Mouse (Mus musculus): ENCODE measurements around the gene Tecpr2. TPM values are rescaled to one million over a fixed set of nuclear protein-coding genes. Genes with fewer than 3 reads are reported as not detected.

Gene Tecpr2
- polyA plus RNA-seq, 1 experiment from 2014 or later: 1.8 TPM

- Histone ChIP-seq H3K27ac (no peak overlapping the region), H3K9ac (ENCODE audit: low read depth, low read length) (no peak overlapping the region), H3K4me3 (replicated peaks; ENCODE audit: low read depth, low read length) (no peak overlapping the region), H3K4me1 (replicated peaks; ENCODE audit: insufficient read depth, low read length) (no peaks in the 10 kb centered on the region), H3K36me3 (ENCODE audit: insufficient read depth, low read length) (peaks cover 16% of the 10 kb centered on the region), H3K27me3 (ENCODE audit: insufficient read depth, low read length) (no peaks in the 10 kb centered on the region), H3K9me3 (replicated peaks; ENCODE audit: low read length) (no peaks in the 10 kb centered on the region), H3K4me2 (ENCODE audit: low read length) (no peak overlapping the region)
- ATAC-seq (replicated peaks; ENCODE audit: low FRiP score, low read depth) (no peak), DNase-seq (ENCODE audit: low spot score) (no peak)
- TF ChIP-seq CTCF (IDR thresholded peaks at IDR 0.05; ENCODE audit: low read depth): peak; percentile 37; the same call in 1 of the 2 replicates
- WGBS: 86% methylated on average over 7 of the region's 7 CpGs
These were observed 6.8 kb upstream of the Tecpr2 start for GRCm38 (mm10) chr12:110882291-110882690.

- Histone ChIP-seq H3K4me3 (replicated peaks; ENCODE audit: low read depth, low read length) (no peak overlapping the region), H3K4me2 (ENCODE audit: low read length) (no peak overlapping the region), H3K4me1 (replicated peaks; ENCODE audit: insufficient read depth, low read length) (peaks cover 9% of the 10 kb centered on the region), H3K9me3 (replicated peaks; ENCODE audit: low read length) (no peaks in the 10 kb centered on the region), H3K27ac (no peak overlapping the region), H3K27me3 (ENCODE audit: insufficient read depth, low read length) (no peaks in the 10 kb centered on the region), H3K9ac (ENCODE audit: low read depth, low read length) (no peak overlapping the region), H3K36me3 (ENCODE audit: insufficient read depth, low read length) (no peaks in the 10 kb centered on the region)
- WGBS: 75% methylated on average over 2 of the region's 2 CpGs
- no peak for DNase-seq (ENCODE audit: low spot score)
- ATAC-seq (replicated peaks; ENCODE audit: low FRiP score, low read depth): no peak
- no peak for TF ChIP-seq CTCF (IDR thresholded peaks at IDR 0.05; ENCODE audit: low read depth)
These were observed 3.8 kb upstream of the Tecpr2 start for GRCm38 (mm10) chr12:110885251-110885650.

- Histone ChIP-seq H3K4me1 (replicated peaks; ENCODE audit: insufficient read depth, low read length) (peaks cover 9% of the 10 kb centered on the region), H3K9me3 (replicated peaks; ENCODE audit: low read length) (no peaks in the 10 kb centered on the region), H3K27me3 (ENCODE audit: insufficient read depth, low read length) (no peaks in the 10 kb centered on the region), H3K4me2 (ENCODE audit: low read length) (peak overlapping the region; percentile 94), H3K27ac (peak overlapping the region; percentile 36; the same call in 1 of the 2 replicates), H3K9ac (ENCODE audit: low read depth, low read length) (peak overlapping the region; percentile 75), H3K36me3 (ENCODE audit: insufficient read depth, low read length) (no peaks in the 10 kb centered on the region), H3K4me3 (replicated peaks; ENCODE audit: low read depth, low read length) (peak overlapping the region; percentile 82)
- ATAC-seq (replicated peaks; ENCODE audit: low FRiP score, low read depth) (no peak), DNase-seq (ENCODE audit: low spot score) (no peak)
- no peak for TF ChIP-seq CTCF (IDR thresholded peaks at IDR 0.05; ENCODE audit: low read depth)
- WGBS: 26% methylated on average over 12 of the region's 12 CpGs
These were observed 958 bp upstream of the Tecpr2 start for GRCm38 (mm10) chr12:110888106-110888505.

- Histone ChIP-seq H3K9ac (ENCODE audit: low read depth, low read length) (peak overlapping the region; percentile 75), H3K4me1 (replicated peaks; ENCODE audit: insufficient read depth, low read length) (peaks cover 9% of the 10 kb centered on the region), H3K27ac (peak overlapping the region; percentile 36; the same call in 1 of the 2 replicates), H3K36me3 (ENCODE audit: insufficient read depth, low read length) (no peaks in the 10 kb centered on the region), H3K27me3 (ENCODE audit: insufficient read depth, low read length) (no peaks in the 10 kb centered on the region), H3K9me3 (replicated peaks; ENCODE audit: low read length) (no peaks in the 10 kb centered on the region), H3K4me3 (replicated peaks; ENCODE audit: low read depth, low read length) (peak overlapping the region; percentile 82), H3K4me2 (ENCODE audit: low read length) (peak overlapping the region; percentile 94)
- DNase-seq (ENCODE audit: low spot score): peak; percentile 34
- TF ChIP-seq CTCF (IDR thresholded peaks at IDR 0.05; ENCODE audit: low read depth): no peak
- peak; percentile 50; the same call in 1 of the 2 replicates for ATAC-seq (replicated peaks; ENCODE audit: low FRiP score, low read depth)
- 0% methylated on average over 25 of the region's 25 CpGs for WGBS
These were observed 458 bp upstream of the Tecpr2 start for GRCm38 (mm10) chr12:110888606-110889005.

DNA sequence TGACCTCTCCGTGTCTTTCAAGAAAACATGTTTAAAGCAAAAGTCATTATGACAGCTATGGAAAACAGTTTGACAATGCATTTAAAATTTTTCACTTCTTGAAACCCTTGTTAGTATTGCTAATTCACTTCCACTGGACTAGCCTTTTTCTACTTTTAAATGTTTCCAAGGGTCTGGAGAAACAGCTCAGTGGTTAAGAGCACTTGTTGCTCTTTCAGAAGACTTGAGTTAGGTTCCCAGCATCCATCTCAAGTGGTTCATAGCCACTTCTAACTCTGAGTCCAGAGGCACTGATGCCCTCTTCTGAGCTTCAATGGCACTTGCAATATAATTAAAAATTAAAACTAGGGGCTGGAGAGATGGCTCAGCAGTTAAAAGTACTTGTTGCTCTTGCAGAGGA, 2.8 kb downstream of the Tecpr2 start:
- no peaks in the 10 kb centered on the region for H3K36me3 ChIP-seq (ENCODE audit: insufficient read depth, low read length)
- no peak overlapping the region for H3K27ac ChIP-seq
- DNase-seq (ENCODE audit: low spot score) (no peak), ATAC-seq (replicated peaks; ENCODE audit: low FRiP score, low read depth) (no peak)
- peaks cover 9% of the 10 kb centered on the region for H3K4me1 ChIP-seq (replicated peaks; ENCODE audit: insufficient read depth, low read length)
- no peak overlapping the region for H3K9ac ChIP-seq (ENCODE audit: low read depth, low read length)
- no peaks in the 10 kb centered on the region for H3K9me3 ChIP-seq (replicated peaks; ENCODE audit: low read length)
- no peak overlapping the region for H3K4me3 ChIP-seq (replicated peaks; ENCODE audit: low read depth, low read length)
- WGBS: 88% methylated on average over 1 of the region's 1 CpGs
- TF ChIP-seq CTCF (IDR thresholded peaks at IDR 0.05; ENCODE audit: low read depth): no peak
- H3K27me3 ChIP-seq (ENCODE audit: insufficient read depth, low read length): no peaks in the 10 kb centered on the region
- no peak overlapping the region for H3K4me2 ChIP-seq (ENCODE audit: low read length)

- 83% methylated on average over 4 of the region's 4 CpGs for WGBS
- TF ChIP-seq CTCF (IDR thresholded peaks at IDR 0.05; ENCODE audit: low read depth): no peak
- H3K27ac ChIP-seq: no peak overlapping the region
These were observed 13.0 kb downstream of the Tecpr2 start for GRCm38 (mm10) chr12:110902106-110902505.

GRCm38 (mm10) chr12:110903536-110903935, 14.5 kb downstream of the Tecpr2 start:
- Histone ChIP-seq H3K36me3 (ENCODE audit: insufficient read depth, low read length) (no peaks in the 10 kb centered on the region), H3K9me3 (replicated peaks; ENCODE audit: low read length) (no peaks in the 10 kb centered on the region), H3K9ac (ENCODE audit: low read depth, low read length) (no peak overlapping the region), H3K4me2 (ENCODE audit: low read length) (no peak overlapping the region), H3K27me3 (ENCODE audit: insufficient read depth, low read length) (no peaks in the 10 kb centered on the region), H3K4me1 (replicated peaks; ENCODE audit: insufficient read depth, low read length) (0 out of 2 replicates have a peak, but pooled peaks cover 2% of the 10 kb centered on the region), H3K27ac (no peak overlapping the region), H3K4me3 (replicated peaks; ENCODE audit: low read depth, low read length) (no peak overlapping the region)
- 95% methylated on average over 2 of the region's 2 CpGs for WGBS
- no peak for DNase-seq (ENCODE audit: low spot score)
- peak; percentile 49 for TF ChIP-seq CTCF (IDR thresholded peaks at IDR 0.05; ENCODE audit: low read depth)
- ATAC-seq (replicated peaks; ENCODE audit: low FRiP score, low read depth): no peak

More at GRCm38 (mm10) chr12:110902106-110902505, 13.0 kb downstream of the Tecpr2 start:
- no peak overlapping the region for H3K4me3 ChIP-seq (replicated peaks; ENCODE audit: low read depth, low read length)
- H3K9me3 ChIP-seq (replicated peaks; ENCODE audit: low read length): no peaks in the 10 kb centered on the region
- H3K27me3 ChIP-seq (ENCODE audit: insufficient read depth, low read length): no peaks in the 10 kb centered on the region
- no peaks in the 10 kb centered on the region for H3K36me3 ChIP-seq (ENCODE audit: insufficient read depth, low read length)
- no peak overlapping the region for H3K4me2 ChIP-seq (ENCODE audit: low read length)
- H3K4me1 ChIP-seq (replicated peaks; ENCODE audit: insufficient read depth, low read length): no peaks in the 10 kb centered on the region
- H3K9ac ChIP-seq (ENCODE audit: low read depth, low read length): no peak overlapping the region
- no peak for ATAC-seq (replicated peaks; ENCODE audit: low FRiP score, low read depth)
- DNase-seq (ENCODE audit: low spot score): no peak
